Mouse (Mus musculus) hindbrain, embryonic 10.5 days (tissue): ENCODE results near the gene Ngp. TPM values are rescaled to one million over a fixed set of nuclear protein-coding genes. Genes with fewer than 3 reads are reported as not detected.

Source experiments
- polyA plus RNA-seq: library from polyadenylated mRNA; unstranded; fragments of >200 nt; fragmentation: Nextera tagmentation; extraction: Ambion mirVana; gene quantifications from 2 replicates; pipeline ENCODE4 v1.2.1, GENCODE M21; 2016

The Ngp gene
- polyA plus RNA-seq, 1 experiment from 2014 or later: not detected

Other genes with a start within 250 kb of the Ngp start
- gene Cspg5, start 176.0 kb upstream of the Ngp start, polyA plus RNA-seq: 7.0 and 15.1 TPM in 2 replicates
- gene Elp6, start 114.6 kb upstream of the Ngp start, polyA plus RNA-seq: 45.6 TPM in 2 replicates
- gene Scap, start 86.5 kb upstream of the Ngp start, polyA plus RNA-seq: 38.5 and 40.3 TPM in 2 replicates
- gene Ptpn23, start 11.5 kb upstream of the Ngp start, polyA plus RNA-seq: 15.5 and 19.2 TPM in 2 replicates
- gene Klhl18, start 56.9 kb downstream of the Ngp start, polyA plus RNA-seq: 11.0 and 11.8 TPM in 2 replicates
- 2.1 and 3.1 TPM in 2 replicates for gene Kif9, start 57.2 kb downstream of the Ngp start, polyA plus RNA-seq
- 26.2 and 33.6 TPM in 2 replicates for gene Setd2, start 112.8 kb downstream of the Ngp start, polyA plus RNA-seq
- gene Nradd, start 204.7 kb downstream of the Ngp start, polyA plus RNA-seq: 39.9 and 49.9 TPM in 2 replicates
- gene Nbeal2, start 234.4 kb downstream of the Ngp start, polyA plus RNA-seq: 1.4 and 1.7 TPM in 2 replicates
- 173 and 180 TPM in 2 replicates for gene Ccdc12, start 236.8 kb downstream of the Ngp start, polyA plus RNA-seq